Mouse (Mus musculus) testis, adult 2 months (tissue): Measurements from ENCODE around the gene Zfp82.

Experiments
- CTCF ChIP-seq: fragments of 200-500 bp; IDR thresholded peaks from 2 replicates; pipeline ENCODE4 v1.5.1; 2012; ENCODE audit warnings: low read depth, mild to moderate bottlenecking, inconsistent platforms, low read length, moderate library complexity; ENCODE audit not compliant: control insufficient read depth, insufficient read depth, insufficient replicate concordance
- POLR2A ChIP-seq: fragments of 200-500 bp; IDR thresholded peaks from 2 replicates; pipeline ENCODE4 v1.6.1; 2012; ENCODE audit warnings: low read depth, mild to moderate bottlenecking, inconsistent platforms, low read length, moderate library complexity; ENCODE audit not compliant: control insufficient read depth

DNA sequence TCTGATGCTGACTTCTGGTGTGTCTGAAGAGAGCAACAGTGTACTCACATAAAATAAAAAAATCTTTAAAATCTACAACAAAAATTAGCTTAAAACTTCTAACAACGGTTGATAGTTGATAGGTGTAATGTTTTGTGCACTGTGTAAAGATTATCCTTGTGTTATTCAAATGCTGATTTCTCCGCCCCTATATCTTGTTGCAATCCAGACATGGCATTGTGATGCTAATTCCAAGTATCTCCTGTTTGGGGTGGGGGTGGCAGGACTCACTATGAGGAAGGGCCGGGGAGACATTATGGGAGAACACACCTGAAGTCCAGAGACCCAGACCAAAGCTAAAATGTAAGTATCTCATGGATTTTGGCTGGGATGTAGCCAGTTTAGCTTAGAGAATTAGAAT is 41.3 kb downstream of the Zfp82 start:
- TF ChIP-seq POLR2A, result no peak
- no peak for TF ChIP-seq CTCF
